Mouse (Mus musculus) neural tube, embryonic 12.5 days (tissue): Measurements from ENCODE around the gene Snx11. TPM values are rescaled to one million over a fixed set of nuclear protein-coding genes. Genes with fewer than 3 reads are reported as not detected.
A peak's percentile ranks its signal among the peaks of the same experiment; 100 is the strongest.
"Not testable (repeated sequence)": the region's sequence is repeated elsewhere in the genome, so short reads cannot be mapped to it uniquely, and the experiment has no call there.

Source experiments
- ATAC-seq: fragments of 200-750 bp; cut with Nextera tagmentation; 2 replicates; pipeline ENCODE4 v1.8.0; 2017; ENCODE audit warnings: low read depth, mild to moderate bottlenecking, moderate TSS enrichment, moderate library complexity; ENCODE audit not compliant: low FRiP score
- H3K27ac ChIP-seq: fragments of 300-500 bp; sonication (generic); 2 replicates; pipeline ENCODE4 v1.5.1; 2016
- H3K27me3 ChIP-seq: fragments of 300-500 bp; sonication (generic); replicated peaks from 2 replicates; pipeline ENCODE4 v1.6.1; 2016; ENCODE audit warnings: mild to moderate bottlenecking
- H3K36me3 ChIP-seq: fragments of 300-500 bp; sonication (generic); 2 replicates; pipeline ENCODE4 v1.6.1; 2016; ENCODE audit warnings: mild to moderate bottlenecking
- H3K4me1 ChIP-seq: fragments of 300-500 bp; sonication (generic); 2 replicates; pipeline ENCODE4 v1.6.1; 2016
- H3K4me2 ChIP-seq: fragments of 300-500 bp; sonication (generic); replicated peaks from 2 replicates; pipeline ENCODE4 v1.6.1; 2016; ENCODE audit warnings: mild to moderate bottlenecking
- H3K4me3 ChIP-seq: fragments of 300-500 bp; sonication (generic); 2 replicates; pipeline ENCODE4 v1.5.1; 2016
- H3K9ac ChIP-seq: fragments of 300-500 bp; sonication (generic); 2 replicates; pipeline ENCODE4 v1.6.1; 2016; ENCODE audit warnings: mild to moderate bottlenecking
- H3K9me3 ChIP-seq: fragments of 300-500 bp; sonication (generic); 2 replicates; pipeline ENCODE4 v1.6.1; 2016; ENCODE audit warnings: mild to moderate bottlenecking
- WGBS: fragments of 180-500 bp; shearing (Covaris S2); methylation state at CpG from one replicate; pipeline ENCODE4 v1.1.7; 2016; 5-methylcytosine and 5-hydroxymethylcytosine counted together
- polyA plus RNA-seq: library from polyadenylated mRNA; unstranded; fragments of >200 nt; fragmentation: Nextera tagmentation; extraction: Ambion mirVana; gene quantifications from 2 replicates; pipeline ENCODE4 v1.2.1, GENCODE M21; 2016

Gene Snx11
- polyA plus RNA-seq, 1 experiment from 2014 or later = 57.0 TPM

DNA sequence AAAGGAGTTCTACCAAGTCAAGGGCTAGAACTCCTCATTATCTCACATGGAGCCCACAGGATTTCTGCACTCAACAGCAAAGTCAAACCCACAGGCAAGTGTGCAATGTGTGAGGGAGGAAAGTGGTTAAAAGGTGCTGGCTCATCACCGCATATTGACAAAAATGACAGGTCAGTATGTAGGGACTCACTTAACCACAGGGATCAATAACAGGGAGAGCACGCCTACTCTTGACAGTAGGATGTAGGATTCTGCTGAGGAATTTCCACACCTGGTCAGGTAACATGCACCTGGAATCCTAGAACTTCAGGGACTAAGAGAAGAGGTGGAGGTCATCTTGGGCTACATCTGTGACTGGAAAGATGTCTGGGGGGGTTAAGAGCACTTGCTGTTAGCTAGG lies 38.5 kb upstream of the Snx11 start:
- ATAC-seq = no peak
- WGBS = 97% methylated on average over 2 of the region's 2 CpGs
- peaks cover 68% of the 10 kb centered on the region for H3K36me3 ChIP-seq
- H3K4me3 ChIP-seq = no peak overlapping the region
- H3K4me2 ChIP-seq = no peak overlapping the region
- H3K4me1 ChIP-seq = no peaks in the 10 kb centered on the region
- H3K27ac ChIP-seq = no peak overlapping the region
- H3K27me3 ChIP-seq = no peaks in the 10 kb centered on the region
- no peaks in the 10 kb centered on the region for H3K9me3 ChIP-seq
- H3K9ac ChIP-seq = no peak overlapping the region

GRCm38 (mm10) chr11:96814443-96814842 lies 37.1 kb upstream of the Snx11 start:
- no peak for ATAC-seq
- Histone ChIP-seq H3K9me3 (no peaks in the 10 kb centered on the region), H3K27ac (no peak overlapping the region), H3K4me2 (no peak overlapping the region), H3K27me3 (no peaks in the 10 kb centered on the region), H3K4me3 (no peak overlapping the region), H3K36me3 (peaks cover 67% of the 10 kb centered on the region), H3K9ac (no peak overlapping the region), H3K4me1 (no peaks in the 10 kb centered on the region)
- 93% methylated on average over 2 of the region's 2 CpGs for WGBS

DNA sequence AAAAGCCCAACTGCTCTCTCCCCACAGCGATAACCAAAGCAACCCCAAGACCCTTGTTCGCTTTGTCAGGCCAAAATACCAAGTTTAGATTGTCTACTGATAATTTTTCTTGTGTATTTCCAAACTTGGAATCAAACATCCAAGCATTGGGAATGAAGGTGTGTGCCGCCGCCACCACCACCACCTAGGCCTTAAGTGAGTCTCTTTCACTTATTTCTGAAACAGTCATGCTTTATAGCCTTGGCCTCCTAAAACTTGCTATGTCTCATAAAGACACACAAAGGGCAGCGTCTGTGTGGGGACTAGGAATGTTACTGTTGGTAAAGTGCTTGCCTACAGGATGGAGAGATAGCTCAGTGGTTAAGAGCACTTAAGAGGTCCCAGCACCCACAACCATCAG lies 36.6 kb upstream of the Snx11 start:
- no peaks in the 10 kb centered on the region for H3K27me3 ChIP-seq
- no peaks in the 10 kb centered on the region for H3K9me3 ChIP-seq
- H3K4me2 ChIP-seq = no peak overlapping the region
- H3K4me3 ChIP-seq = no peak overlapping the region
- H3K27ac ChIP-seq = no peak overlapping the region
- no peak overlapping the region for H3K9ac ChIP-seq
- H3K36me3 ChIP-seq = peaks cover 67% of the 10 kb centered on the region
- 85% methylated on average over 5 of the region's 5 CpGs for WGBS
- no peak for ATAC-seq
- no peaks in the 10 kb centered on the region for H3K4me1 ChIP-seq

DNA sequence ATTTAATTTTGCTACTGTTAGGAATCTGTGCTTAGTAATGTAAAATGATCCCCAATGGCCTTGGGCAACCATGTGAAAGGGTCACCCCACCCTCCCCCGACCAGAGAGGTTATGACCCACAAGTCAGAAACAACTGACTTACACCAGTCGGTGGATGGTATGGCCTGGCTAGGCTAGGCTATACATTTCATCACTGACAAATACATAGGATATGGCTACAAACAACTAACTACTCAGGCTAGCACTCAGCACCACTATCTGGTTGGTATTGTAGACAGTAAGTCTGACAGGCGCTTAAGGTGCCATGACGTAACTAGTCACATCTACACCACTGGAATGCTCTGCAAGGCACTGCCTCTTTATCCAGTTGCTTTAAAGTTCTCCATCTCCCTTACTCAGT lies 36.1 kb upstream of the Snx11 start:
- H3K27me3 ChIP-seq = no peaks in the 10 kb centered on the region

DNA sequence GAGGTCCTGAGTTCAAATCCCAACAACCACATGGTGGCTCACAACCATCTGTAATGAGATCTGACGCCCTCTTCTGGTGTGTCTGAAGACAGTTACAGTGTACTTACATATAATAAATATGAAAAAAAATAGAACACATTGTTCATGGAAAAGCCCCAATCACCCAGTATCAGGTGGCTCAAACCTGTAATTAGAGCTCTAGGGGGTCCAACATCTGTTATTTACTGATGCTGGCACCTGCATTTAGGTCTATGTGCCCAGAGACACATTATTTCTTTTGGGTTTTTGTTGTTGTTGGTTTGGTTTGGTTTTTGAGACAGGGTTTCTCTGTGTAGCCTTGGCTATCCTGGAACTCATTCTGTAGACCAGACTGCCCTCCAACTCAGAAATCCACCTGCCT lies 33.8 kb upstream of the Snx11 start:
- H3K36me3 ChIP-seq = peaks cover 58% of the 10 kb centered on the region
- not testable (repeated sequence) for H3K9ac ChIP-seq, H3K4me3 ChIP-seq, H3K27me3 ChIP-seq, H3K4me2 ChIP-seq, H3K4me1 ChIP-seq, H3K9me3 ChIP-seq, ATAC-seq, H3K27ac ChIP-seq
- 84% methylated on average over 1 of the region's 1 CpGs for WGBS

More for the DNA sequence above, 36.1 kb upstream of the Snx11 start:
- ATAC-seq = no peak
- Histone ChIP-seq H3K9ac (no peak overlapping the region), H3K36me3 (peaks cover 67% of the 10 kb centered on the region), H3K4me3 (no peak overlapping the region), H3K9me3 (no peaks in the 10 kb centered on the region), H3K4me2 (no peak overlapping the region), H3K27ac (no peak overlapping the region), H3K4me1 (no peaks in the 10 kb centered on the region)
- WGBS = 88% methylated on average over 4 of the region's 4 CpGs

- H3K27ac ChIP-seq = no peak overlapping the region
- no peaks in the 10 kb centered on the region for H3K4me1 ChIP-seq
- peaks cover 64% of the 10 kb centered on the region for H3K36me3 ChIP-seq
- H3K4me2 ChIP-seq = no peak overlapping the region
- H3K9me3 ChIP-seq = no peaks in the 10 kb centered on the region
- no peak overlapping the region for H3K9ac ChIP-seq
- H3K4me3 ChIP-seq = no peak overlapping the region
- 96% methylated on average over 6 of the region's 6 CpGs for WGBS
- no peak for ATAC-seq
- H3K27me3 ChIP-seq = no peaks in the 10 kb centered on the region
These were observed 32.3 kb upstream of the Snx11 start for GRCm38 (mm10) chr11:96809562-96810235.

DNA sequence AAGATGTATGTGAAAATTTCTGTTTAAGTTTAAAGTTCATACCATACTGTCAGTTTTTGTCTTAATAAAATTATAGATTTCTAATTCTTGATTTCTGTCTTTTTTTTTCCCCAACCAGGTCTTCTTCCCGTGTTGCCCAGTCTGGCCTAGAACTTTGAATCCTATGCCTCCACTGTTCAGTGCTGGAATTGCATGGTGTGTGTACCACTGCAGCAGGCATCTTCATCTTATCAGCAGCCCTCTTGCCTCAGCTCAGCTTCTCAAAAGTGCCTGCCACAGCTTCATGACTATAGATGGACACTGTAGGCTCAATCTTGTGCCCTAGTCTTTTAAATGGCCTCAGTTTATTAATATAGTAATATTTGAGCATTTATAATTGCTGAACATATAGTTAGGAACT lies 30.7 kb upstream of the Snx11 start:
- ATAC-seq = no peak
- Histone ChIP-seq H3K27ac (no peak overlapping the region), H3K4me3 (no peak overlapping the region), H3K27me3 (no peaks in the 10 kb centered on the region), H3K36me3 (peaks cover 81% of the 10 kb centered on the region), H3K9me3 (no peaks in the 10 kb centered on the region), H3K4me2 (no peak overlapping the region), H3K4me1 (no peaks in the 10 kb centered on the region), H3K9ac (no peak overlapping the region)
- 76% methylated on average over 1 of the region's 1 CpGs for WGBS

DNA sequence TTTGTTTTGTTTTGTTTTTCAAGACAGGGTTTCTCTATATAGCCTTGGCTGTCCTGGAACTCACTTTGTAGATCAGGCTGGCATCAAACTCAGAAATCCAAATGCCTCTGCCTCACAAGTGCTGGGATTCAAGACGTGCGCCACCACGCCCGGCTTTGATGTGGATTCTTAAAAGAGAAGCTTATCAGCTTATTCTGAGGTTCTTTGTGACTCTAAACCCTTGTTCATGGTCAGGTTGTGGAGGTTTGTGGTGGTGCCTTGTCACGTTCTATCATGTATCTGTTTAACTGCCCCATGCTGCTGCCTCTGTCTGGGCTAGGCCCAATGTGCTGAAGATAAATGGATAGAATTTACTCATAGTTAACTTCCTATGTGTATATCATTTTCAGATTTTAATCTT lies 28.2 kb upstream of the Snx11 start:
- Histone ChIP-seq H3K36me3 (peaks cover 82% of the 10 kb centered on the region), H3K27ac (no peak overlapping the region), H3K27me3 (no peaks in the 10 kb centered on the region), H3K4me3 (no peak overlapping the region), H3K4me2 (no peak overlapping the region), H3K9ac (no peak overlapping the region), H3K9me3 (no peaks in the 10 kb centered on the region), H3K4me1 (no peaks in the 10 kb centered on the region)
- WGBS = 94% methylated on average over 5 of the region's 5 CpGs
- no peak for ATAC-seq

- no peaks in the 10 kb centered on the region for H3K4me1 ChIP-seq
- peaks cover 47% of the 10 kb centered on the region for H3K36me3 ChIP-seq
- no peak overlapping the region for H3K4me2 ChIP-seq
- no peaks in the 10 kb centered on the region for H3K9me3 ChIP-seq
- no peak overlapping the region for H3K4me3 ChIP-seq
- H3K27me3 ChIP-seq = no peaks in the 10 kb centered on the region
- H3K27ac ChIP-seq = no peak overlapping the region
- WGBS = 95% methylated on average over 2 of the region's 2 CpGs
- H3K9ac ChIP-seq = no peak overlapping the region
- no peak for ATAC-seq
These were observed 22.2 kb upstream of the Snx11 start for GRCm38 (mm10) chr11:96799511-96799910.

DNA sequence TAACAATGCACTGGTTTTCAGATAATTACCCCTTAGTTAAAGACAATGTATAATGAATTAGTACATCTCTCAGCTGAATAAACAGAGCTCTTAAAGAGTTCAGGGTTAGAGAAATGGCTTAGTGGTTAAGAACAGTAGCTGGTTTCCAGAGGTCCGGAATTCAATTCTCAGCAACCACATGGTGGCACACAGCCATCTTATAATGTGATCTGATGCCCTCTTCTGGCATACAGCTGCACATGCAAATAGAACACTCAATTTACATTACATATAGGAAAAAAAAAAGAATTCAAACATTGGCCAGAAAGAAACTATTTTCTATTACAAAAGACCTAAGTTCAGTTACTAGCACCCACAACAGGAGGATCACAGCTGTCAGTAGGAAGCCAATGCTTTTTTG lies 19.2 kb upstream of the Snx11 start:
- no peak for ATAC-seq
- H3K9ac ChIP-seq = no peak overlapping the region
- 80% methylated on average over 1 of the region's 1 CpGs for WGBS
- no peak overlapping the region for H3K4me2 ChIP-seq
- no peaks in the 10 kb centered on the region for H3K27me3 ChIP-seq
- peaks cover 19% of the 10 kb centered on the region for H3K36me3 ChIP-seq
- no peak overlapping the region for H3K4me3 ChIP-seq
- H3K4me1 ChIP-seq = peaks cover 10% of the 10 kb centered on the region; the same call in 1 of the 2 replicates
- H3K9me3 ChIP-seq = no peaks in the 10 kb centered on the region
- no peak overlapping the region for H3K27ac ChIP-seq

GRCm38 (mm10) chr11:96796081-96796480 lies 18.7 kb upstream of the Snx11 start:
- Histone ChIP-seq H3K4me3 (no peak overlapping the region), H3K9ac (no peak overlapping the region), H3K9me3 (no peaks in the 10 kb centered on the region), H3K27ac (no peak overlapping the region), H3K4me2 (no peak overlapping the region), H3K27me3 (no peaks in the 10 kb centered on the region), H3K4me1 (peaks cover 13% of the 10 kb centered on the region), H3K36me3 (peaks cover 15% of the 10 kb centered on the region)
- WGBS = 97% methylated on average over 2 of the region's 2 CpGs
- ATAC-seq = no peak

- Histone ChIP-seq H3K9me3 (no peaks in the 10 kb centered on the region), H3K9ac (no peak overlapping the region), H3K27me3 (no peaks in the 10 kb centered on the region), H3K4me3 (no peak overlapping the region), H3K4me1 (peaks cover 19% of the 10 kb centered on the region), H3K27ac (no peak overlapping the region), H3K36me3 (peaks cover 14% of the 10 kb centered on the region), H3K4me2 (no peak overlapping the region)
- 97% methylated on average over 13 of the region's 13 CpGs for WGBS
- ATAC-seq = no peak
These were observed 18.1 kb upstream of the Snx11 start for GRCm38 (mm10) chr11:96795491-96795890.

- Histone ChIP-seq H3K27me3 (no peaks in the 10 kb centered on the region), H3K4me1 (peaks cover 26% of the 10 kb centered on the region), H3K9me3 (no peaks in the 10 kb centered on the region), H3K4me3 (0 out of 2 replicates have a peak overlapping the region, but pooled peaks have one; percentile 95), H3K9ac (no peak overlapping the region; the same call in 1 of the 2 replicates), H3K27ac (no peak overlapping the region), H3K4me2 (peak overlapping the region; percentile 78), H3K36me3 (peaks cover 5% of the 10 kb centered on the region)
- no peak for ATAC-seq
- 16% methylated on average over 1 of the region's 1 CpGs for WGBS
These were observed 13.3 kb upstream of the Snx11 start for GRCm38 (mm10) chr11:96790681-96791080.
